Mouse (Mus musculus): ENCODE data around the gene Prkar1b. TPM values are rescaled to one million over a fixed set of nuclear protein-coding genes. Genes with fewer than 3 reads are reported as not detected.
A peak's percentile ranks its signal among the peaks of the same experiment; 100 is the strongest.

Gene Prkar1b
- polyA plus RNA-seq, 1 experiment from 2014 or later, result 207 TPM

DNA sequence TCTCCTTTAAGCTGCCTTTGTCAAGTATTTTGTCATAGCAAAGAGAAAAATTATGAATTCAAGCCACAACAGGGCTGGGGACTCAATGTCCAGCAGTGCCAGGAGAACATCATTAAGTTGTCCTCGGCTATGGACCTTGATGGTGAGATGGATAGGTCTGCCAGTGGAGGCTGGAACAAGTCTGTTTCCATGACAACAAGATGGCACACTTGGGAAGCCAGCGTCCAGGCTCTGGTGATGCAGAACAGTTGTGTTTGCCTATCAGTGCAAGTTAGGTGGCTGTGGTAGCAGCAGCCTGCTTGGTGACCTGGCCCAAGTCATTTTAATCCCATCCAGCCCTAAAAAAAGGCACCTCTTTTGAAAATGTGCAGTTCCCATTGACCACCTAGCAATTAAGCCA lies 102.6 kb downstream of the Prkar1b start:
- no peak for ATAC-seq (ENCODE audit: low read depth)
- 16% methylated on average over 2 of the region's 2 CpGs for WGBS

GRCm38 (mm10) chr5:139046636-139047035 lies 103.2 kb downstream of the Prkar1b start:
- 76% methylated on average over 5 of the region's 5 CpGs for WGBS

More for the DNA sequence above, 102.6 kb downstream of the Prkar1b start:
- no peak overlapping the region for H3K4me2 ChIP-seq (ENCODE audit: low read depth, low read length)
- no peak overlapping the region for H3K27ac ChIP-seq (ENCODE audit: low read depth, low read length)
- H3K4me1 ChIP-seq (ENCODE audit: control insufficient read depth, insufficient read depth, low read length), result no peaks in the 10 kb centered on the region
- peaks cover 14% of the 10 kb centered on the region for H3K36me3 ChIP-seq (ENCODE audit: control insufficient read depth, insufficient read depth, low read length)
- H3K4me3 ChIP-seq (ENCODE audit: low read depth, low read length), result no peak overlapping the region
- no peaks in the 10 kb centered on the region for H3K27me3 ChIP-seq (ENCODE audit: control insufficient read depth, insufficient read depth, low read length)
- H3K9me3 ChIP-seq (ENCODE audit: control insufficient read depth, low read length), result no peaks in the 10 kb centered on the region
- H3K9ac ChIP-seq (replicated peaks; ENCODE audit: low read depth, low read length), result no peak overlapping the region

GRCm38 (mm10) chr5:139043546-139043945 lies 106.3 kb downstream of the Prkar1b start:
- Histone ChIP-seq H3K4me1 (ENCODE audit: control insufficient read depth, insufficient read depth, low read length) (no peaks in the 10 kb centered on the region), H3K4me2 (ENCODE audit: low read depth, low read length) (no peak overlapping the region), H3K27me3 (ENCODE audit: control insufficient read depth, insufficient read depth, low read length) (no peaks in the 10 kb centered on the region), H3K9me3 (ENCODE audit: control insufficient read depth, low read length) (no peaks in the 10 kb centered on the region), H3K4me3 (ENCODE audit: low read depth, low read length) (no peak overlapping the region), H3K36me3 (ENCODE audit: control insufficient read depth, insufficient read depth, low read length) (peaks cover under 1% of the 10 kb centered on the region; the same call in 1 of the 2 replicates), H3K27ac (ENCODE audit: low read depth, low read length) (no peak overlapping the region), H3K9ac (replicated peaks; ENCODE audit: low read depth, low read length) (no peak overlapping the region)
- 76% methylated on average over 4 of the region's 4 CpGs for WGBS
- no peak for ATAC-seq (ENCODE audit: low read depth)

More at GRCm38 (mm10) chr5:139046636-139047035, 103.2 kb downstream of the Prkar1b start:
- peaks cover 14% of the 10 kb centered on the region for H3K36me3 ChIP-seq (ENCODE audit: control insufficient read depth, insufficient read depth, low read length)
- no peak overlapping the region for H3K27ac ChIP-seq (ENCODE audit: low read depth, low read length)
- H3K4me2 ChIP-seq (ENCODE audit: low read depth, low read length), result no peak overlapping the region
- no peaks in the 10 kb centered on the region for H3K4me1 ChIP-seq (ENCODE audit: control insufficient read depth, insufficient read depth, low read length)
- no peak overlapping the region for H3K9ac ChIP-seq (replicated peaks; ENCODE audit: low read depth, low read length)
- ATAC-seq (ENCODE audit: low read depth), result no peak
- H3K4me3 ChIP-seq (ENCODE audit: low read depth, low read length), result no peak overlapping the region
- H3K27me3 ChIP-seq (ENCODE audit: control insufficient read depth, insufficient read depth, low read length), result no peaks in the 10 kb centered on the region
- H3K9me3 ChIP-seq (ENCODE audit: control insufficient read depth, low read length), result no peaks in the 10 kb centered on the region

GRCm38 (mm10) chr5:139042299-139042698 lies 107.5 kb downstream of the Prkar1b start:
- Histone ChIP-seq H3K9ac (replicated peaks; ENCODE audit: low read depth, low read length) (no peak overlapping the region), H3K4me1 (ENCODE audit: control insufficient read depth, insufficient read depth, low read length) (no peaks in the 10 kb centered on the region), H3K4me2 (ENCODE audit: low read depth, low read length) (no peak overlapping the region), H3K27me3 (ENCODE audit: control insufficient read depth, insufficient read depth, low read length) (no peaks in the 10 kb centered on the region), H3K36me3 (ENCODE audit: control insufficient read depth, insufficient read depth, low read length) (no peaks in the 10 kb centered on the region; the same call in 1 of the 2 replicates), H3K4me3 (ENCODE audit: low read depth, low read length) (no peak overlapping the region), H3K9me3 (ENCODE audit: control insufficient read depth, low read length) (no peaks in the 10 kb centered on the region), H3K27ac (ENCODE audit: low read depth, low read length) (no peak overlapping the region)
- whole genome bisulfite sequencing, result 82% methylated on average over 12 of the region's 12 CpGs
- ATAC-seq (ENCODE audit: low read depth), result no peak

- WGBS, result 68% methylated on average over 2 of the region's 2 CpGs
- Histone ChIP-seq H3K4me2 (ENCODE audit: low read depth, low read length) (no peak overlapping the region), H3K9me3 (ENCODE audit: control insufficient read depth, low read length) (no peaks in the 10 kb centered on the region), H3K9ac (replicated peaks; ENCODE audit: low read depth, low read length) (no peak overlapping the region), H3K27me3 (ENCODE audit: control insufficient read depth, insufficient read depth, low read length) (no peaks in the 10 kb centered on the region), H3K4me1 (ENCODE audit: control insufficient read depth, insufficient read depth, low read length) (peaks cover 18% of the 10 kb centered on the region), H3K36me3 (ENCODE audit: control insufficient read depth, insufficient read depth, low read length) (peaks cover 5% of the 10 kb centered on the region; the same call in 1 of the 2 replicates), H3K27ac (ENCODE audit: low read depth, low read length) (no peak overlapping the region), H3K4me3 (ENCODE audit: low read depth, low read length) (no peak overlapping the region)
- no peak for ATAC-seq (ENCODE audit: low read depth)
These were observed 114.6 kb downstream of the Prkar1b start for GRCm38 (mm10) chr5:139035171-139035570.

DNA sequence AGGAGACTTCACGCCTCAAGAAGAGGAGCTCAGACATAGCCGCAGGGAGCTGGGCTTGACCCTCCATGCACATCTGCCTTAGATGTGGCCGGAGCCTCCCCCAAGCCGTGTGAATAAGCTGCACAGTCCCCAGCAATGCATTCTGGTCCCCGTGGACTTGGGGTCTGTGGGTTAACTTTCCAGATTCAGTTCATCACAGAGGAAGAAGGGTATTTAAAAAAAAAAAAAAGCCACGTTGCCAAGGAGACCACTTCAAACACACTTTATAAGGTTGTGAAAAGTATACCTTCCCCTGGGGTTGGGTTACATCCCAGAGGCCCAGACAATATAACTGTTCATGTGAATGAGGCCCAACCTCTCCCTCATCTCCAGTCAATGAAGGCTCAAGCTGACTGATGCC lies 115.1 kb downstream of the Prkar1b start:
- H3K36me3 ChIP-seq (ENCODE audit: control insufficient read depth, insufficient read depth, low read length), result peaks cover 5% of the 10 kb centered on the region; the same call in 1 of the 2 replicates
- no peak overlapping the region for H3K9ac ChIP-seq (replicated peaks; ENCODE audit: low read depth, low read length)
- H3K4me1 ChIP-seq (ENCODE audit: control insufficient read depth, insufficient read depth, low read length), result peaks cover 18% of the 10 kb centered on the region
- H3K27ac ChIP-seq (ENCODE audit: low read depth, low read length), result no peak overlapping the region
- no peak; the same call in 1 of the 2 replicates for ATAC-seq (ENCODE audit: low read depth)
- no peak overlapping the region for H3K4me2 ChIP-seq (ENCODE audit: low read depth, low read length)
- no peaks in the 10 kb centered on the region for H3K9me3 ChIP-seq (ENCODE audit: control insufficient read depth, low read length)
- WGBS, result 53% methylated on average over 6 of the region's 6 CpGs
- no peaks in the 10 kb centered on the region for H3K27me3 ChIP-seq (ENCODE audit: control insufficient read depth, insufficient read depth, low read length)
- H3K4me3 ChIP-seq (ENCODE audit: low read depth, low read length), result no peak overlapping the region

- Histone ChIP-seq H3K9me3 (ENCODE audit: control insufficient read depth, low read length) (no peaks in the 10 kb centered on the region), H3K27ac (ENCODE audit: low read depth, low read length) (peak overlapping the region; percentile 72), H3K4me3 (ENCODE audit: low read depth, low read length) (no peak overlapping the region), H3K4me1 (ENCODE audit: control insufficient read depth, insufficient read depth, low read length) (peaks cover 18% of the 10 kb centered on the region), H3K4me2 (ENCODE audit: low read depth, low read length) (no peak overlapping the region), H3K9ac (replicated peaks; ENCODE audit: low read depth, low read length) (no peak overlapping the region), H3K27me3 (ENCODE audit: control insufficient read depth, insufficient read depth, low read length) (no peaks in the 10 kb centered on the region), H3K36me3 (ENCODE audit: control insufficient read depth, insufficient read depth, low read length) (peaks cover 5% of the 10 kb centered on the region; the same call in 1 of the 2 replicates)
- 35% methylated on average over 14 of the region's 14 CpGs for WGBS
- ATAC-seq (ENCODE audit: low read depth), result peak; percentile 63; the same call in 1 of the 2 replicates
These were observed 116.1 kb downstream of the Prkar1b start for GRCm38 (mm10) chr5:139033406-139034317.

GRCm38 (mm10) chr5:139027603-139028002 lies 122.2 kb downstream of the Prkar1b start:
- 11% methylated on average over 15 of the region's 15 CpGs for WGBS
- no peak overlapping the region for H3K4me2 ChIP-seq (ENCODE audit: low read depth, low read length)
- H3K4me1 ChIP-seq (ENCODE audit: control insufficient read depth, insufficient read depth, low read length), result peaks cover 4% of the 10 kb centered on the region; the same call in 1 of the 2 replicates
- H3K9me3 ChIP-seq (ENCODE audit: control insufficient read depth, low read length), result no peaks in the 10 kb centered on the region
- 0 out of 2 replicates have a peak, but pooled peaks cover 3% of the 10 kb centered on the region for H3K36me3 ChIP-seq (ENCODE audit: control insufficient read depth, insufficient read depth, low read length)
- peak; percentile 41; the same call in 1 of the 2 replicates for ATAC-seq (ENCODE audit: low read depth)
- no peak overlapping the region for H3K4me3 ChIP-seq (ENCODE audit: low read depth, low read length)
- no peaks in the 10 kb centered on the region for H3K27me3 ChIP-seq (ENCODE audit: control insufficient read depth, insufficient read depth, low read length)
- no peak overlapping the region for H3K27ac ChIP-seq (ENCODE audit: low read depth, low read length)
- H3K9ac ChIP-seq (replicated peaks; ENCODE audit: low read depth, low read length), result no peak overlapping the region
